Mouse (Mus musculus) brain, embryonic 14.5 days (tissue): ENCODE results near the gene Casc3.

ENCODE experiments used
- CTCF ChIP-seq: fragments of 200-500 bp; IDR thresholded peaks from 2 replicates; pipeline ENCODE4 v1.5.1; 2012; ENCODE audit warnings: inconsistent platforms, mild to moderate bottlenecking, moderate library complexity, borderline replicate concordance; ENCODE audit not compliant: insufficient read depth, insufficient read length; ENCODE audit errors: extremely low read depth
- POLR2A ChIP-seq: fragments of 200-500 bp; IDR thresholded peaks from 2 replicates; pipeline ENCODE4 v1.6.1; 2012; ENCODE audit warnings: mild to moderate bottlenecking, inconsistent platforms, borderline replicate concordance; ENCODE audit not compliant: poor library complexity, insufficient read depth, insufficient read length, severe bottlenecking; ENCODE audit errors: extremely low read depth

DNA sequence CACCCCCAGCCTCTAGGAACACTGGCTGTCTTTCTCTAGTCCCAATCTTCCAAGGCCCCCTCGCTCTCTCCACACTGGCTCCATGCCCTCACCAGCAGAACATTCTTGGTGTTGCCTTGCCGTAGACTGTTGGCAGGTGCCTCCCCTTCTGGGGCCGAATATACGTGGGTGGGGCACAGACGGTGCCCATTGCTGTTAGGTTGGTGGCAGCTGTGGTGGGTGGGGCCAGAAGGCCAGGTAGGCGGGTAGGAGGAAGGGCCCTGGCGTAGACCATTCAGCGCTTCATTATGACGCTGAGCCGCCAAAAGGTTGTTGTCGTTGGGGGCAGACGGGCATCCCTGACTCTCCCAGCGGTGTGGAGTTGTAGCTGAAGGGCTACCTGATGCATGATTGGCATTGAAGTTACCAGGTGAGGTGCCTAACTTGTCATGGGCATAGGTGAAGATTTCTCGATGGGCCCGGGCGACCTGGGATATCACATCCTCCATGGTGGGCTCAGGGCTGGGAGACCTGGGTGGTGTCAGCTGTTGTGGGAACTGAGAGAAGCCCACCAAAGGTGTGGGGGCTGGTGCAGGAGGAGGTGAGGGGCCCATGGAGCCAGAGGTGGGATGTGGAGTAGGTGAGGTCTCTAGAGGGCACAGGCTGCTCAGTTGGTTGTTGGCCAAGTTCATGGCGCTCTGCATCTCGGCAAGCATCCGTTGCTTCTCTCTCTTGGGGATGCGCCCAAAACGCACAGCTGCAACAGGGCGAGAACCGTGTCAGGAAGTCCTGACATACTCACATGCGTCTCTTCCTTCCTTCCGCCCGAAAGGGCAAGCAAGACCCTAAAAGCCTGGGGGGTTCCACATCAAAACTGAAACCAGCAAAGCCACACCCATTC, 34.4 kb upstream of the Casc3 start:
- TF ChIP-seq CTCF (no peak), POLR2A (no peak)
